Mouse (Mus musculus): Measurements from ENCODE around the gene Adk.

DNA sequence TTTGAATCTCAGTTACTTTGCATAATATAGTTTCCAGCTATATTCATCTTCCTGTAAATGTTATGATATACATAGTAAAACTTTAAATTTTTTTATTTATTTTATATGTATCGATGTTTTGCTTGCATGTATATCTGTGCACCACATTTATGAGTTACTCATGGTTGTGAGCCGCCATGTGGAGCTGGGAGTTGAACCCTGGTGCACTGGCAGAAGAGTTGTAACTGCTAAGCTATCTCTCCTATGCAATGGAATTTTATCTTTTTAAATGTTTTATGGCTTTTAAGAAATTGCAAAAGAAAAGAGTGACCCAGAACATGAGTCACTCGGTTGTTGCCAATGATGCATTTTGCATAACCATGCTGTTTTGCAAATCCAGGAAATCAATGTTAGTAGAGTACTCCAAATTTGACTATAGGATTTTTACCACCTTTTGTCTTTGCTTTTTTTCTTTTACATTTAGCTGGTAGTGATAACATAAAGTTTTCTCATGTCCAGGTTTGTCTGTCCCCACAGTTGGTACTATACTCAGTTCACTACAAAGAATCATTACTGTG is 38.6 kb downstream of the Adk start:
- no peak for TF ChIP-seq EP300 (IDR thresholded peaks at IDR 0.05; ENCODE audit: low read depth)
- no peak for TF ChIP-seq CTCF (IDR thresholded peaks at IDR 0.05; ENCODE audit: low read depth)

All from heart, postnatal 0 days (tissue).